Mouse (Mus musculus): ENCODE data around the gene Zfp62.

GRCm38 (mm10) chr11:49240874-49241273 lies 37.8 kb downstream of the Zfp62 start:
- TF ChIP-seq EP300 (IDR thresholded peaks at IDR 0.05; ENCODE audit: low read depth) (no peak), CTCF (IDR thresholded peaks at IDR 0.05; ENCODE audit: low read depth) (peak; percentile 7; the same call in 1 of the 2 replicates)
